Mouse (Mus musculus) hindbrain, embryonic 11.5 days (tissue): ENCODE results near the gene Tcn2. TPM values are rescaled to one million over a fixed set of nuclear protein-coding genes. Genes with fewer than 3 reads are reported as not detected.

ENCODE experiments used
- ATAC-seq: fragments of 200-750 bp; cut with Nextera tagmentation; 2 replicates; pipeline ENCODE4 v1.8.0; 2017; ENCODE audit warnings: mild to moderate bottlenecking, moderate TSS enrichment, moderate library complexity; ENCODE audit not compliant: low FRiP score
- DNase-seq: peaks from one replicate; pipeline ENCODE4 v3.0.0-alpha.2; 2015; ENCODE audit warnings: low spot score
- H3K27ac ChIP-seq: fragments of 300-500 bp; sonication (generic); 2 replicates; pipeline ENCODE4 v1.5.1; 2014; ENCODE audit warnings: mild to moderate bottlenecking, low read depth, low read length
- H3K27me3 ChIP-seq: fragments of 300-500 bp; sonication (generic); 2 replicates; pipeline ENCODE4 v1.6.1; 2014; ENCODE audit warnings: mild to moderate bottlenecking, low read length, moderate library complexity, mixed read lengths; ENCODE audit not compliant: control insufficient read depth, insufficient read depth
- H3K36me3 ChIP-seq: fragments of 300-500 bp; sonication (generic); 2 replicates; pipeline ENCODE4 v1.6.1; 2014; ENCODE audit warnings: mild to moderate bottlenecking, low read length, moderate library complexity, mixed read lengths; ENCODE audit not compliant: control insufficient read depth, insufficient read depth
- H3K4me1 ChIP-seq: fragments of 300-500 bp; sonication (generic); replicated peaks from 2 replicates; pipeline ENCODE4 v1.6.1; 2014; ENCODE audit warnings: low read length, mixed read lengths; ENCODE audit not compliant: control insufficient read depth, insufficient read depth
- H3K4me2 ChIP-seq: fragments of 300-500 bp; sonication (generic); replicated peaks from 2 replicates; pipeline ENCODE4 v1.6.1; 2014; ENCODE audit warnings: mild to moderate bottlenecking, low read depth, low read length
- H3K4me3 ChIP-seq: fragments of 300-500 bp; sonication (generic); 2 replicates; pipeline ENCODE4 v1.5.1; 2014; ENCODE audit warnings: low read depth, low read length
- H3K9ac ChIP-seq: fragments of 300-500 bp; sonication (generic); 2 replicates; pipeline ENCODE4 v1.6.1; 2014; ENCODE audit warnings: low read depth, low read length
- H3K9me3 ChIP-seq: fragments of 300-500 bp; sonication (generic); 2 replicates; pipeline ENCODE4 v1.6.1; 2016; ENCODE audit warnings: low read length; ENCODE audit not compliant: control insufficient read depth
- WGBS: fragments of 180-500 bp; shearing (Covaris S2); extraction: QIAGEN DNeasy Blood & Tissue Kit; methylation state at CpG from one replicate; pipeline ENCODE4 v1.1.7; 2014; 5-methylcytosine and 5-hydroxymethylcytosine counted together
- polyA plus RNA-seq: library from polyadenylated mRNA; unstranded; fragments of >200 nt; fragmentation: Nextera tagmentation; extraction: Ambion mirVana; gene quantifications from 2 replicates; pipeline ENCODE4 v1.2.1, GENCODE M21; 2014

Tcn2 gene
- polyA plus RNA-seq, 1 experiment from 2014 or later = 38.8 TPM

- ATAC-seq = no peak
- Histone ChIP-seq H3K36me3 (no peaks in the 10 kb centered on the region), H3K9ac (no peak overlapping the region), H3K27ac (no peak overlapping the region), H3K27me3 (no peaks in the 10 kb centered on the region), H3K4me2 (no peak overlapping the region), H3K4me1 (no peaks in the 10 kb centered on the region), H3K9me3 (no peaks in the 10 kb centered on the region), H3K4me3 (no peak overlapping the region)
- no peak for DNase-seq
- WGBS = 95% methylated on average over 9 of the region's 9 CpGs
Measured at GRCm38 (mm10) chr11:3922115-3922514, 9.8 kb downstream of the Tcn2 start.

GRCm38 (mm10) chr11:3921281-3921850 is 10.6 kb downstream of the Tcn2 start:
- DNase-seq = peak; percentile 75
- no peaks in the 10 kb centered on the region for H3K9me3 ChIP-seq
- no peaks in the 10 kb centered on the region for H3K4me1 ChIP-seq
- no peak overlapping the region for H3K4me3 ChIP-seq
- no peaks in the 10 kb centered on the region for H3K36me3 ChIP-seq
- no peak overlapping the region for H3K27ac ChIP-seq
- 41% methylated on average over 8 of the region's 8 CpGs for WGBS
- H3K4me2 ChIP-seq = no peak overlapping the region
- ATAC-seq = no peak
- no peaks in the 10 kb centered on the region for H3K27me3 ChIP-seq
- no peak overlapping the region for H3K9ac ChIP-seq

GRCm38 (mm10) chr11:3920476-3920875 is 11.5 kb downstream of the Tcn2 start:
- H3K9ac ChIP-seq = no peak overlapping the region
- WGBS = 91% methylated on average over 7 of the region's 7 CpGs
- no peak overlapping the region for H3K4me2 ChIP-seq
- H3K4me3 ChIP-seq = no peak overlapping the region
- DNase-seq = no peak
- no peaks in the 10 kb centered on the region for H3K9me3 ChIP-seq
- no peaks in the 10 kb centered on the region for H3K4me1 ChIP-seq
- no peak for ATAC-seq
- H3K36me3 ChIP-seq = no peaks in the 10 kb centered on the region
- H3K27me3 ChIP-seq = no peaks in the 10 kb centered on the region
- H3K27ac ChIP-seq = no peak overlapping the region

- Histone ChIP-seq H3K4me2 (no peak overlapping the region), H3K9me3 (no peaks in the 10 kb centered on the region), H3K36me3 (no peaks in the 10 kb centered on the region), H3K27me3 (no peaks in the 10 kb centered on the region), H3K27ac (no peak overlapping the region), H3K9ac (no peak overlapping the region), H3K4me3 (no peak overlapping the region), H3K4me1 (no peaks in the 10 kb centered on the region; the same call in 1 of the 2 replicates)
- DNase-seq (peak; percentile 28), ATAC-seq (no peak)
- 70% methylated on average over 1 of the region's 1 CpGs for WGBS
Measured at GRCm38 (mm10) chr11:3918738-3919137, 13.2 kb downstream of the Tcn2 start.

- Histone ChIP-seq H3K9ac (peak within 1 kb of the TSS; percentile 64), H3K4me2 (peak within 1 kb of the TSS; percentile 91), H3K27me3 (no peaks in the 10 kb centered on the region; the same call in 1 of the 2 replicates), H3K27ac (peak within 1 kb of the TSS; percentile 58), H3K9me3 (no peaks in the 10 kb centered on the region), H3K4me1 (peaks cover 12% of the 10 kb centered on the region), H3K4me3 (peak within 1 kb of the TSS; percentile 53), H3K36me3 (no peaks in the 10 kb centered on the region)
- under 1% methylated on average over 28 of the region's 28 CpGs for WGBS
- peak; percentile 92 for DNase-seq
- ATAC-seq = peak; percentile 75
Measured at GRCm38 (mm10) chr11:3914109-3914840, 17.7 kb downstream of the Tcn2 start, which contains the start of gene Slc35e4. TSS of gene Slc35e4 (minus strand) at chr11:3914664.

- no peaks in the 10 kb centered on the region for H3K9me3 ChIP-seq
- H3K36me3 ChIP-seq = no peaks in the 10 kb centered on the region
- ATAC-seq = peak; percentile 86
- H3K9ac ChIP-seq = peak overlapping the region; percentile 64
- under 1% methylated on average over 59 of the region's 65 CpGs for WGBS
- H3K4me3 ChIP-seq = peak overlapping the region; percentile 53
- peak overlapping the region; percentile 91 for H3K4me2 ChIP-seq
- H3K4me1 ChIP-seq = peaks cover 12% of the 10 kb centered on the region
- H3K27me3 ChIP-seq = no peaks in the 10 kb centered on the region; the same call in 1 of the 2 replicates
- peak overlapping the region; percentile 58 for H3K27ac ChIP-seq
- peak; percentile 87 for DNase-seq
Measured at GRCm38 (mm10) chr11:3913316-3914108, 18.4 kb downstream of the Tcn2 start.

- H3K9ac ChIP-seq = peak overlapping the region; percentile 64
- H3K4me1 ChIP-seq = peaks cover 12% of the 10 kb centered on the region
- H3K27ac ChIP-seq = no peak overlapping the region
- H3K36me3 ChIP-seq = no peaks in the 10 kb centered on the region
- 0% methylated on average over 16 of the region's 16 CpGs for WGBS
- ATAC-seq = peak; percentile 21
- H3K4me3 ChIP-seq = peak overlapping the region; percentile 53
- DNase-seq = peak; percentile 45
- H3K9me3 ChIP-seq = no peaks in the 10 kb centered on the region
- H3K27me3 ChIP-seq = no peaks in the 10 kb centered on the region; the same call in 1 of the 2 replicates
- peak overlapping the region; percentile 91 for H3K4me2 ChIP-seq
Measured at GRCm38 (mm10) chr11:3912875-3913271, 19.1 kb downstream of the Tcn2 start.

GRCm38 (mm10) chr11:3912100-3912874 is 19.7 kb downstream of the Tcn2 start:
- no peaks in the 10 kb centered on the region for H3K9me3 ChIP-seq
- H3K9ac ChIP-seq = peak overlapping the region; percentile 64; the same call in 1 of the 2 replicates
- peak; percentile 13 for DNase-seq
- H3K27ac ChIP-seq = no peak overlapping the region
- peak overlapping the region; percentile 91 for H3K4me2 ChIP-seq
- peak overlapping the region; percentile 53 for H3K4me3 ChIP-seq
- H3K4me1 ChIP-seq = peaks cover 12% of the 10 kb centered on the region
- WGBS = 22% methylated on average over 19 of the region's 19 CpGs
- peak; percentile 4; the same call in 1 of the 2 replicates for ATAC-seq
- no peaks in the 10 kb centered on the region; the same call in 1 of the 2 replicates for H3K27me3 ChIP-seq
- no peaks in the 10 kb centered on the region for H3K36me3 ChIP-seq
